Mouse (Mus musculus) myocyte (in vitro differentiated cells): ENCODE measurements around the gene Ak1.

Experiments
- MAX ChIP-seq: IDR thresholded peaks from one replicate; pipeline ENCODE4 v1.6.1; 2011; ENCODE audit warnings: low read depth, mild to moderate bottlenecking, control low read depth
- MYOD1 ChIP-seq, 3 experiments: IDR thresholded peaks; one replicate each; pipeline ENCODE4 v1.6.1; 2011; ENCODE audit warnings: control low read depth in 2 of 3, low read depth in 2 of 3, mild to moderate bottlenecking in 2 of 3, moderate library complexity in 1 of 3; ENCODE audit not compliant: insufficient read length in 2 of 3, control insufficient read depth in 1 of 3
- POLR2A ChIP-seq: IDR thresholded peaks from one replicate; pipeline ENCODE4 v1.6.1; 2011; ENCODE audit warnings: low read depth, mild to moderate bottlenecking, control low read depth, moderate library complexity; ENCODE audit not compliant: insufficient read length
- POLR2AphosphoS2 ChIP-seq: IDR thresholded peaks from one replicate; pipeline ENCODE4 v1.6.1; 2011; ENCODE audit warnings: low read depth, control low read depth; ENCODE audit not compliant: insufficient read length
- SRF ChIP-seq: IDR thresholded peaks from one replicate; pipeline ENCODE4 v1.6.1; 2011; ENCODE audit warnings: low read depth; ENCODE audit not compliant: control insufficient read depth, insufficient read length
- TCF3 ChIP-seq: IDR thresholded peaks from one replicate; pipeline ENCODE4 v1.6.1; 2011; ENCODE audit warnings: low read depth, control low read depth; ENCODE audit not compliant: insufficient read length
- USF1 ChIP-seq: IDR thresholded peaks from one replicate; pipeline ENCODE4 v1.6.1; 2011; ENCODE audit warnings: low read depth, mild to moderate bottlenecking, control low read depth, moderate library complexity

GRCm38 (mm10) chr2:32602600-32603054 is 18.9 kb upstream of the Ak1 start:
- TF ChIP-seq POLR2AphosphoS2 (no peak), MAX (no peak), TCF3 (no peak), MYOD1 (IDR thresholded peaks at IDR 0.05; ENCODE audit: control insufficient read depth in 1 of 3, insufficient read length in 2 of 3, low read depth in 2 of 3) (no peak), POLR2A (no peak), USF1 (no peak), SRF (no peak)
